ENCODE assay signal across 9 mouse cellular contexts in genomic region chr13:56428724-56429500, GRCm38 (mm10). TPM values are rescaled to one million over a fixed set of nuclear protein-coding genes. Genes with fewer than 3 reads are reported as not detected.
DNase-seq lines count a peak whose midpoint lies in the region; ATAC-seq and TF ChIP-seq lines count a peak whose summit lies in the region.
"Had no signal": no experiment of that assay in that cellular context is flagged by ENCODE, and none has a peak within 500 bp of the region (broad histone marks: within the 10 kb centered on the region; RNA-seq: fewer than 3 reads in every experiment).

No protein-coding gene starts in this region.

- H3K4me2 ChIP-seq in neural tube, embryonic 11.5 days (ENCODE audit: low read depth) = no peak overlapping the region

- H3K79me2 ChIP-seq in liver, adult 2 months (ENCODE audit: control insufficient read depth, insufficient read depth, low read length) = no peaks in the 10 kb centered on the region

- H3K4me1 ChIP-seq in liver, adult 2 months (ENCODE audit: control insufficient read depth, insufficient read depth, low read length) = peaks cover 3% of the 10 kb centered on the region; the same call in 1 of the 2 replicates
- H3K4me1 ChIP-seq in neural tube, embryonic 11.5 days (ENCODE audit: control insufficient read depth, insufficient read depth, low read length) = no peaks in the 10 kb centered on the region; the same call in 1 of the 2 replicates

- no peak for TF ChIP-seq POLR2A in liver, adult 2 months (IDR thresholded peaks at IDR 0.05; ENCODE audit: extremely low read depth, insufficient read depth, low read length)

- TF ChIP-seq CTCF in liver, adult 2 months (IDR thresholded peaks at IDR 0.05; ENCODE audit: low read depth, low read length) = peak; percentile 93

- H3K36me3 ChIP-seq in liver, adult 2 months (ENCODE audit: control insufficient read depth, insufficient read depth, low read length) = no peaks in the 10 kb centered on the region
- H3K36me3 ChIP-seq in neural tube, embryonic 11.5 days (ENCODE audit: control insufficient read depth, insufficient read depth, low read length) = no peaks in the 10 kb centered on the region

- peak; percentile 61 for DNase-seq in ovary, postnatal 10 days (ENCODE audit: low spot score)
- no peak for DNase-seq in ovary, adult 18-20 months (ENCODE audit: low spot score)
- peak; percentile 90 for DNase-seq in embryo, embryonic 10.5 days (ENCODE audit: low spot score)
- peak; percentile 53 to 74 for DNase-seq in gastrocnemius, postnatal 4 days (ENCODE audit: low spot score in 2 of 2)
- DNase-seq in kidney, adult 9 months = peak; percentile 69
- peak; percentile 38 for DNase-seq in liver, adult 2 months (ENCODE audit: extremely low read depth, low read depth, low spot score)
- peak; percentile 86 for DNase-seq in neural tube, embryonic 11.5 days (ENCODE audit: low spot score)
- peak; percentile 10 to 57 for DNase-seq in thymus, postnatal 10 days (ENCODE audit: low spot score in 2 of 2)

- no peak overlapping the region for H3K4me3 ChIP-seq in liver, adult 2 months (ENCODE audit: insufficient read depth, low read depth, low read length)
- H3K4me3 ChIP-seq in neural tube, embryonic 11.5 days (ENCODE audit: low read depth, low read length) = no peak overlapping the region
- H3K4me3 ChIP-seq: myocyte had no signal

- peak; percentile 74 for ATAC-seq in neural tube, embryonic 11.5 days (ENCODE audit: insufficient read depth, low FRiP score, low TSS enrichment)

- no peak overlapping the region for H3K9ac ChIP-seq in liver, adult 2 months (ENCODE audit: low read depth, low read length)
- no peak overlapping the region for H3K9ac ChIP-seq in neural tube, embryonic 11.5 days (ENCODE audit: low read length)

- H3K27ac ChIP-seq in liver, adult 2 months (replicated peaks; ENCODE audit: insufficient read depth, low read depth, low read length) = no peak overlapping the region
- H3K27ac ChIP-seq in neural tube, embryonic 11.5 days (ENCODE audit: low read depth, low read length) = no peak overlapping the region

- WGBS in liver, adult 2 months = 32% methylated on average over 16 of the region's 16 CpGs
- 31% methylated on average over 16 of the region's 16 CpGs for WGBS in neural tube, embryonic 11.5 days

- H3K9me3 ChIP-seq in neural tube, embryonic 11.5 days (ENCODE audit: control insufficient read depth, low read length) = no peaks in the 10 kb centered on the region

- no peaks in the 10 kb centered on the region for H3K27me3 ChIP-seq in liver, adult 2 months (ENCODE audit: control insufficient read depth, insufficient read depth, low read length)
- H3K27me3 ChIP-seq in neural tube, embryonic 11.5 days (ENCODE audit: control insufficient read depth, insufficient read depth, low read length) = no peaks in the 10 kb centered on the region

RNA-seq across cellular contexts. Expression of gene Gm3045, which starts 2.5 kb away (rescaled TPM):
- total RNA-seq in gastrocnemius, postnatal 4 days (2021) = not detected
- not detected in 2 replicates for total RNA-seq in liver, adult 2 months (2014; rRNA removed)
- not detected in 2 replicates for polyA plus RNA-seq in liver, adult 2 months (2012; rRNA removed)
- polyA plus RNA-seq in neural tube, embryonic 11.5 days (2014; fragmentation: Nextera tagmentation; extraction: Ambion mirVana) = not detected in 2 replicates
- polyA plus RNA-seq: myocyte had no signal

RNA-seq across cellular contexts. Expression of gene Slc25a48, which starts 9.2 kb away (rescaled TPM):
- total RNA-seq in gastrocnemius, postnatal 4 days (2021) = not detected
- 3.7 and 5.7 TPM in 2 replicates for total RNA-seq in liver, adult 2 months (2014; rRNA removed)
- 5.4 and 8.7 TPM in 2 replicates for polyA plus RNA-seq in liver, adult 2 months (2012; rRNA removed)
- polyA plus RNA-seq in neural tube, embryonic 11.5 days (2014; fragmentation: Nextera tagmentation; extraction: Ambion mirVana) = 0.07 TPM in 1 of 2 replicates, not detected in the other
- polyA plus RNA-seq: myocyte had no signal

RNA-seq across cellular contexts. Expression of gene Il9, which starts 53.1 kb away (rescaled TPM):
- not detected for total RNA-seq in gastrocnemius, postnatal 4 days (2021)
- total RNA-seq in liver, adult 2 months (2014; rRNA removed) = not detected in 2 replicates
- polyA plus RNA-seq in liver, adult 2 months (2012; rRNA removed) = not detected in 2 replicates
- polyA plus RNA-seq in neural tube, embryonic 11.5 days (2014; fragmentation: Nextera tagmentation; extraction: Ambion mirVana) = not detected in 2 replicates
- polyA plus RNA-seq: myocyte had no signal
